Mouse (Mus musculus): Measurements from ENCODE around the gene Marf1. TPM values are rescaled to one million over a fixed set of nuclear protein-coding genes. Genes with fewer than 3 reads are reported as not detected.
"Not testable (repeated sequence)": the region's sequence is repeated elsewhere in the genome, so short reads cannot be mapped to it uniquely, and the experiment has no call there.

The Marf1 gene
- polyA plus RNA-seq, 1 experiment from 2014 or later, result 16.8 TPM

DNA sequence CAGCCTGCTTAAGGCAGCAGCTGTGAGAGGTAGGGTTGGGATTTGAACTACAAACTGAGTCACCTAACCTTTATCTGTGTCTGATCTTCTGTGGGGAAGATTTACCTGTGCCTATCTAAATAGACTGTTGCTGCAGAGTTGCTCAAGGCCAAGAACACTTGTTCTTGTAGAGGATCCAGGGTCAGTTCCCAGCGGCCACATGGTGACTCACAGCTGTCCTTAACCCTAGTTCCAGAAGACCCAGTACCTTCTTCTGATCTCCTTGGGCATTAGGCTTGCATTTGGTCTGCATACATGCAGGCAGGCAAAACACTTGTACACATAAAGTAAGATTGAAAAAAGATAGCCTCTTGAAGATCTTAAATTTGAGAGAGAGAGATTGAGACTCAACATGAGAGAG is 6.6 kb upstream of the Marf1 start:
- Histone ChIP-seq H3K9me3 (ENCODE audit: control insufficient read depth, low read length) (no peaks in the 10 kb centered on the region), H3K4me2 (ENCODE audit: low read depth) (no peak overlapping the region), H3K9ac (ENCODE audit: low read length) (no peak overlapping the region), H3K4me3 (ENCODE audit: low read depth, low read length) (no peak overlapping the region), H3K4me1 (ENCODE audit: control insufficient read depth, insufficient read depth, low read length) (peaks cover 4% of the 10 kb centered on the region), H3K27ac (ENCODE audit: low read depth, low read length) (no peak overlapping the region), H3K36me3 (ENCODE audit: control insufficient read depth, insufficient read depth, low read length) (peaks cover 26% of the 10 kb centered on the region), H3K27me3 (ENCODE audit: control insufficient read depth, insufficient read depth, low read length) (no peaks in the 10 kb centered on the region)
- DNase-seq (ENCODE audit: low spot score), result no peak
- 90% methylated on average over 1 of the region's 1 CpGs for WGBS
- ATAC-seq (ENCODE audit: insufficient read depth, low FRiP score, low TSS enrichment), result no peak

DNA sequence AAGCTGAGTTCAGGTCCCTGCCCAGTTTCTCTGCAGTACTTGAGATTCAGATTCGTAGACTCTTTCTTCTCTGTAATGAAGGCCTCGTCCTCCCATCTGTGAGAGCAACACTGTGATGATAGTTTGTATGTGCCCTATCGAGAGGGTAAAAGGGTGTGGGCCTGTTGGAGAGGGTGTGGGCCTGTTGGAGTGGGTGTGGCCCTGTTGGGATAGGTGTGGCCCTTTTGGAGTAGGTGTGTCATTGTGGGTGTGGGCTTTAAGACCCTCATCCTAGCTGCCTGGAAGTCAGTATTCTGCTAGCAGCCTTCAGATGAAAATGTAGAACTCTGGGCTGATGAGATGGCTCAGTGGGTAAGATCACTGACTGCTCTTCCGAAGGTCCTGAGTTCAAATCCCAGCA is 3.3 kb upstream of the Marf1 start:
- no peak for ATAC-seq (ENCODE audit: insufficient read depth, low FRiP score, low TSS enrichment)
- WGBS, result 97% methylated on average over 4 of the region's 4 CpGs

DNA sequence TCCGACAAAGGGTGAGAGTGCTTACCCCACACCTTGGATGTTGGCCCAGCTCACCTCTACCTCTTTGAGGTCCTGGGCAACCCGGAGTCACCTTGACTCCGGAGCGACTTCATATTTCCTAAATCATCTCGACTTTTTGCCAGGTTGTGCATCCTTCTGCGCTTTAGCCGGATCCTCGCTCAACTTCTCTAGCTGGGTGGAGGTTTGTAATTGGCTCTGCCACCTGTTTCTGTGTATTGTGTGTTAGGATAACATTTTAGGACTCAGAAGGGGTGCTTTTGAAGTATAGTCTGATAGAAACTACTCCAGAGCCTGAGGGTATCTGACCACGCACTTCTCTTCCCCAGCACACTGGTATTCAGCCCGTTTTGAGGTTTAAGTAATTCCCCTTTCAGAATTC is 580 bp upstream of the Marf1 start:
- Histone ChIP-seq H3K27me3 (ENCODE audit: control insufficient read depth, insufficient read depth, low read length) (no peaks in the 10 kb centered on the region), H3K4me3 (ENCODE audit: low read depth, low read length) (peak overlapping the region; percentile 55), H3K4me2 (ENCODE audit: low read depth) (peak overlapping the region; percentile 75), H3K9ac (ENCODE audit: low read length) (peak overlapping the region; percentile 80), H3K36me3 (ENCODE audit: control insufficient read depth, insufficient read depth, low read length) (peaks cover 4% of the 10 kb centered on the region; the same call in 1 of the 2 replicates), H3K9me3 (ENCODE audit: control insufficient read depth, low read length) (no peaks in the 10 kb centered on the region), H3K27ac (ENCODE audit: low read depth, low read length) (0 out of 2 replicates have a peak overlapping the region, but pooled peaks have one; percentile 2), H3K4me1 (ENCODE audit: control insufficient read depth, insufficient read depth, low read length) (peaks cover 13% of the 10 kb centered on the region)
- 2% methylated on average over 10 of the region's 10 CpGs for WGBS
- ATAC-seq (ENCODE audit: insufficient read depth, low FRiP score, low TSS enrichment) (no peak), DNase-seq (ENCODE audit: low spot score) (no peak)

More for the DNA sequence above, 3.3 kb upstream of the Marf1 start:
- no peak overlapping the region for H3K4me3 ChIP-seq (ENCODE audit: low read depth, low read length)
- H3K9me3 ChIP-seq (ENCODE audit: control insufficient read depth, low read length), result no peaks in the 10 kb centered on the region
- H3K27ac ChIP-seq (ENCODE audit: low read depth, low read length), result no peak overlapping the region
- no peaks in the 10 kb centered on the region for H3K27me3 ChIP-seq (ENCODE audit: control insufficient read depth, insufficient read depth, low read length)
- DNase-seq (ENCODE audit: low spot score), result no peak
- peaks cover 16% of the 10 kb centered on the region for H3K36me3 ChIP-seq (ENCODE audit: control insufficient read depth, insufficient read depth, low read length)
- no peak overlapping the region for H3K9ac ChIP-seq (ENCODE audit: low read length)
- H3K4me2 ChIP-seq (ENCODE audit: low read depth), result no peak overlapping the region
- peaks cover 13% of the 10 kb centered on the region for H3K4me1 ChIP-seq (ENCODE audit: control insufficient read depth, insufficient read depth, low read length)

DNA sequence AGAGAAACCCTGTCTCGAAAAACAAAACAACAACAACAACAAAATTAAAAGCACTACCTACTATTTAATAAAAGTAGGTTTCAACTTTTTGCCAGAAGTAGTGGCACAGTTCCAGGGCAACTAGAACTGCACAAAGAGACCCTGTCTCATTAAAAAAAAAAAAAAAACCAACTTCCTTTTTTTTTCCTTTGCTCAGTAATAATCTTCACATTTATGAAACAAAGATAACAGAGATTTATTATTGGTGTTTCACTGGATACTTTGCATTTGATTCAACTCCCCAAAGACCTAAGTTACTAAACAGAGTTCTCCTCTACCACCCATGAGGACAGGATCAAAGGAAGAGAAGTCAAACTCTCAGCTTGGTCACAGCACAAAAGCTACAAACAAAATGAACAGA is 2.2 kb downstream of the Marf1 start:
- Histone ChIP-seq H3K9ac (ENCODE audit: low read length) (no peak overlapping the region), H3K4me3 (ENCODE audit: low read depth, low read length) (no peak overlapping the region), H3K27ac (ENCODE audit: low read depth, low read length) (no peak overlapping the region), H3K4me2 (ENCODE audit: low read depth) (no peak overlapping the region), H3K9me3 (ENCODE audit: control insufficient read depth, low read length) (no peaks in the 10 kb centered on the region), H3K36me3 (ENCODE audit: control insufficient read depth, insufficient read depth, low read length) (no peaks in the 10 kb centered on the region), H3K4me1 (ENCODE audit: control insufficient read depth, insufficient read depth, low read length) (peaks cover 22% of the 10 kb centered on the region), H3K27me3 (ENCODE audit: control insufficient read depth, insufficient read depth, low read length) (no peaks in the 10 kb centered on the region)
- 94% methylated on average over 1 of the region's 1 CpGs for WGBS
- ATAC-seq (ENCODE audit: insufficient read depth, low FRiP score, low TSS enrichment) (no peak), DNase-seq (ENCODE audit: low spot score) (no peak)

DNA sequence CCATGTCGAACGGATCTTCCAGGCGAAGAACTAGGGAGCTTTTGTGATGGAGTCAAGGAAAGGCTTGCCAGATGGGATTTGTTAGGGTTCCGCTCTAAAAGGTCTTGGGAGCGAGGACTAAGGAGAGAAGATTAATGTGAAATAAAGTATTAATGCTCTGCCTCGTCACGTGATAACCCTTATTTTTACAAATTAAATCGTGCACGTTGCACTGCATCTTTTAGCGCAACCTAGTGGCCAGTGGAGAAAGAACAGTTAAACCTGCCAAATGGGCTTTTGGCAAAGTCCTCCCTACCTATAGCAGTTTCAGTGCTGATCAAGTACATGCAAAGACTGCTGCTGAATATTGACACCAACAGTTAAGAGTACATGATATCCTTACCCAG is 3.4 kb downstream of the Marf1 start:
- H3K9ac ChIP-seq (ENCODE audit: low read length), result peak overlapping the region; percentile 73
- H3K27ac ChIP-seq (ENCODE audit: low read depth, low read length), result peak overlapping the region; percentile 89
- DNase-seq (ENCODE audit: low spot score), result peak; percentile 71
- no peaks in the 10 kb centered on the region for H3K9me3 ChIP-seq (ENCODE audit: control insufficient read depth, low read length)
- peak overlapping the region; percentile 46 for H3K4me2 ChIP-seq (ENCODE audit: low read depth)
- H3K36me3 ChIP-seq (ENCODE audit: control insufficient read depth, insufficient read depth, low read length), result no peaks in the 10 kb centered on the region
- H3K4me1 ChIP-seq (ENCODE audit: control insufficient read depth, insufficient read depth, low read length), result peaks cover 18% of the 10 kb centered on the region
- peak; percentile 4 for ATAC-seq (ENCODE audit: insufficient read depth, low FRiP score, low TSS enrichment)
- under 1% methylated on average over 10 of the region's 10 CpGs for WGBS
- H3K4me3 ChIP-seq (ENCODE audit: low read depth, low read length), result peak overlapping the region; percentile 84
- H3K27me3 ChIP-seq (ENCODE audit: control insufficient read depth, insufficient read depth, low read length), result no peaks in the 10 kb centered on the region

DNA sequence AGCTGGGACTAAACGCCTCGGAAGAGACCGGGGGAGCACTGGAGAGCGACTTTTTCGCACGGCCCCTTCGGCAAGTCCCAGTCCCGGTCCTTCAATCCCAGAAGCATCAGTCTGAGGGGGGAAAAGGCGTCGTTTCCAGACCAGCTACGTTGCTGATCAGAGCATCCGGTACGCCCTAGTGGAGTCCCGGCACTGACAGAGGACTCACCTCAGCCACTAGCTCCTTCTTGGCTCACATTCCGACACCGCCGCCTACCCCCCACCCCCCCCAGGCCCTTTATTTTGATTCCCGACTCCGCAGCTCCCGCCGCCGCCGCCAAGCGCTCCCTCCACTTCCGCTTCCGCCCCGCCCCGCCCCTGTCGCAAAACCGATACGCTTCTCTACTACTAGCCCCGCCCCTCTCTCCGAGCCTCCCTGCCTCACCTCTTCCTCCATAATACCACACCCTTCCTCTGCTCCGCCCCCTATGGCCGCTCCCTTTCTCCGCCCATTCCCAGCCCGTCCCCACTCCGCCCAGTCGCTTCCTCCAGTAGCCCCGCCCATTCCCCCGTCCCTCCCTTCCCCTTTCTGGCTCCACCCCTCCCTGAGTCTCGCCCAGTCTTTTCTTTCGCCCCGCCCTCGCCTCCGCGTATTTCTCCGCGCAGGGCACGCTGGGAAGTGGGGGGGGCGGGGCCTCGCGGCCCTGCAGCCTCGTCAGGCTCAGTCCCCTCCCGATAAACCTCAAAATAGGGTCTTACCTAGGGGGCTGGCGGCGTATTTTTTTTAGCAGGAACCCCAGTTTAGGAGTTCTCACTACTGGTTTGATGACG is 4.0 kb downstream of the Marf1 start:
- Histone ChIP-seq H3K27ac (ENCODE audit: low read depth, low read length) (peak overlapping the region; percentile 89), H3K9ac (ENCODE audit: low read length) (peak overlapping the region; percentile 73), H3K27me3 (ENCODE audit: control insufficient read depth, insufficient read depth, low read length) (no peaks in the 10 kb centered on the region), H3K4me2 (ENCODE audit: low read depth) (peak overlapping the region; percentile 70), H3K9me3 (ENCODE audit: control insufficient read depth, low read length) (no peaks in the 10 kb centered on the region), H3K36me3 (ENCODE audit: control insufficient read depth, insufficient read depth, low read length) (no peaks in the 10 kb centered on the region), H3K4me3 (ENCODE audit: low read depth, low read length) (peak overlapping the region; percentile 84), H3K4me1 (ENCODE audit: control insufficient read depth, insufficient read depth, low read length) (peaks cover 12% of the 10 kb centered on the region)
- WGBS, result under 1% methylated on average over 56 of the region's 58 CpGs
- peak; percentile 90 for ATAC-seq (ENCODE audit: insufficient read depth, low FRiP score, low TSS enrichment)
- DNase-seq (ENCODE audit: low spot score), result peak; percentile 99

DNA sequence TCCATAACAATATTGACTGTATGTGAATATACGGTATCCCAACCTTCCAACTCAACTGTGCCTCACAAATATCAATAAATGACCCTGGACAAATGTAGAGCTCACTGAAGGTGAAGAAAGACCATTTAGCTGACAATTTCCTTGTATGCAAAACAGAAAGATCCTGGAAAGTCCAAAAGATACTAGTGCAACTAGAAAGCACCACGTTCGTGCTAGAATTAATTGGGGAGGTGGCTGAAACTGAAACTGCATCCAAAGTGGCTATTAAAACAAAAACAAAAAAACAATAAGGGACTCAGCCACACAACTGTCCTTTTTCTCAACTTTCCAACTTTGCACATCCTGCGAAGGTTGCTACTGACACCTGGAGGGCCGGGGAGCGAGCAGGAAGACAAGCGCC is 4.6 kb downstream of the Marf1 start:
- Histone ChIP-seq H3K4me2 (ENCODE audit: low read depth) (peak overlapping the region; percentile 70), H3K4me3 (ENCODE audit: low read depth, low read length) (peak overlapping the region; percentile 84), H3K4me1 (ENCODE audit: control insufficient read depth, insufficient read depth, low read length) (peaks cover 8% of the 10 kb centered on the region), H3K27ac (ENCODE audit: low read depth, low read length) (no peak overlapping the region; the same call in 1 of the 2 replicates), H3K36me3 (ENCODE audit: control insufficient read depth, insufficient read depth, low read length) (no peaks in the 10 kb centered on the region), H3K27me3 (ENCODE audit: control insufficient read depth, insufficient read depth, low read length) (no peaks in the 10 kb centered on the region), H3K9me3 (ENCODE audit: control insufficient read depth, low read length) (no peaks in the 10 kb centered on the region), H3K9ac (ENCODE audit: low read length) (peak overlapping the region; percentile 69)
- WGBS, result 12% methylated on average over 7 of the region's 7 CpGs
- DNase-seq (ENCODE audit: low spot score) (no peak), ATAC-seq (ENCODE audit: insufficient read depth, low FRiP score, low TSS enrichment) (no peak)

DNA sequence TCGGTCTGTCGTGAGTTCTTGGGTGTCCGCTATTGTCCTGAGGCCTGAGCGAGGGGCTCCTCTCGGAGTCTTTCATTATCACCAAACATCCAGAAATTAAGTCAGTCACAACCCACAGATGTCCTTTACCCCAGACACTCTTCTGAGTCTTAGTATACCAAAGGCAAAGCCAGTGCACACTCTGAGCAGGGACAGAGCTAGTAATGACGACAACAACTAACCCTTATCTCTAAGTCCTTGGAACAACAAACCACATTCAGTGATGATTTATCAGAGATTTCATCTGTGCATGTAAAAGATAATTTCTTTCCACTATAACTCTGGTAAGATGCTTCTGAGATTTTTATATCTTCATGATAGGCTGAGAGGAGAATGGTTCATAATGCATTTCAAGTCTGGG is 6.8 kb downstream of the Marf1 start:
- DNase-seq (ENCODE audit: low spot score) (no peak), ATAC-seq (ENCODE audit: insufficient read depth, low FRiP score, low TSS enrichment) (no peak)
- Histone ChIP-seq H3K27ac (ENCODE audit: low read depth, low read length) (no peak overlapping the region), H3K9ac (ENCODE audit: low read length) (no peak overlapping the region), H3K27me3 (ENCODE audit: control insufficient read depth, insufficient read depth, low read length) (no peaks in the 10 kb centered on the region), H3K4me2 (ENCODE audit: low read depth) (no peak overlapping the region), H3K9me3 (ENCODE audit: control insufficient read depth, low read length) (no peaks in the 10 kb centered on the region), H3K4me3 (ENCODE audit: low read depth, low read length) (no peak overlapping the region), H3K36me3 (ENCODE audit: control insufficient read depth, insufficient read depth, low read length) (peaks cover 7% of the 10 kb centered on the region; the same call in 1 of the 2 replicates), H3K4me1 (ENCODE audit: control insufficient read depth, insufficient read depth, low read length) (peaks cover 8% of the 10 kb centered on the region)
- WGBS, result 99% methylated on average over 6 of the region's 6 CpGs

DNA sequence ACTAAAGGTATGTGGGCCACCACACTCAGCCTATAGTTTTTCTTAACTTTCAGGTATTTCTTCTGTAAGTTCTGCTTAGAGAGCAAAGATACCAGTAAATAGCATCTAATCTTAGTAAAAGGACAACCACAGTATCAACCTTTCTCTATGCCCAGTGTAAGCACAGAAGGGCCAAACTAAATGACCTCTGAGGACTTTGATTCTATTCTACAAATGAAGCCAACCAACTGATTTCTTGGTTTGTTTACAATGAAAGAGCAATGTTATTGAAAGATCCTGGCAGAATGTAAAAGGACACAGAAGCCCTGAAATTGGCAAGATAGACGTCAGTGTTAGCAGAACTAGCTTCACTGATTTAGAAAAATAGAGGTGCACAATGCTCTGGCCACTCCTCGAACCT is 7.5 kb downstream of the Marf1 start:
- ATAC-seq (ENCODE audit: insufficient read depth, low FRiP score, low TSS enrichment); H3K9ac ChIP-seq (ENCODE audit: low read length); H3K36me3 ChIP-seq (ENCODE audit: control insufficient read depth, insufficient read depth, low read length); DNase-seq (ENCODE audit: low spot score); H3K4me3 ChIP-seq (ENCODE audit: low read depth, low read length); H3K4me2 ChIP-seq (ENCODE audit: low read depth); H3K27me3 ChIP-seq (ENCODE audit: control insufficient read depth, insufficient read depth, low read length); H3K9me3 ChIP-seq (ENCODE audit: control insufficient read depth, low read length); H3K4me1 ChIP-seq (ENCODE audit: control insufficient read depth, insufficient read depth, low read length); H3K27ac ChIP-seq (ENCODE audit: low read depth, low read length): not testable (repeated sequence)
- WGBS, result 85% methylated on average over 1 of the region's 2 CpGs
